Mouse (Mus musculus) myocyte (in vitro differentiated cells): Measurements from ENCODE around the gene Foxc1.

Experiments
- CEBPB ChIP-seq: IDR thresholded peaks from 2 replicates; pipeline ENCODE4 v1.6.1; 2011; ENCODE audit warnings: mild to moderate bottlenecking, moderate library complexity; ENCODE audit not compliant: poor library complexity, insufficient read depth, severe bottlenecking
- E2F4 ChIP-seq: IDR thresholded peaks from one replicate; pipeline ENCODE4 v1.6.1; 2011; ENCODE audit warnings: mild to moderate bottlenecking, control low read depth, moderate library complexity; ENCODE audit not compliant: insufficient read depth
- MAX ChIP-seq: IDR thresholded peaks from one replicate; pipeline ENCODE4 v1.6.1; 2011; ENCODE audit warnings: low read depth, mild to moderate bottlenecking, control low read depth
- MYOD1 ChIP-seq, 3 experiments: IDR thresholded peaks; one replicate each; pipeline ENCODE4 v1.6.1; 2011; ENCODE audit warnings: control low read depth in 2 of 3, low read depth in 2 of 3, mild to moderate bottlenecking in 2 of 3, moderate library complexity in 1 of 3; ENCODE audit not compliant: insufficient read length in 2 of 3, control insufficient read depth in 1 of 3
- MYOG ChIP-seq, 3 experiments: IDR thresholded peaks; one replicate each; pipeline ENCODE4 v1.6.1; 2011; ENCODE audit warnings: control low read depth in 2 of 3, low read depth in 2 of 3, mild to moderate bottlenecking in 2 of 3; ENCODE audit not compliant: insufficient read length in 2 of 3, control insufficient read depth in 1 of 3, insufficient read depth in 1 of 3
- POLR2A ChIP-seq: IDR thresholded peaks from one replicate; pipeline ENCODE4 v1.6.1; 2011; ENCODE audit warnings: low read depth, mild to moderate bottlenecking, control low read depth, moderate library complexity; ENCODE audit not compliant: insufficient read length
- POLR2AphosphoS2 ChIP-seq: IDR thresholded peaks from one replicate; pipeline ENCODE4 v1.6.1; 2011; ENCODE audit warnings: low read depth, control low read depth; ENCODE audit not compliant: insufficient read length
- REST ChIP-seq: IDR thresholded peaks from one replicate; pipeline ENCODE4 v1.6.1; 2011; ENCODE audit warnings: mild to moderate bottlenecking, control low read depth, moderate library complexity; ENCODE audit not compliant: insufficient read depth, insufficient read length
- SRF ChIP-seq: IDR thresholded peaks from one replicate; pipeline ENCODE4 v1.6.1; 2011; ENCODE audit warnings: low read depth; ENCODE audit not compliant: control insufficient read depth, insufficient read length
- TCF12 ChIP-seq: IDR thresholded peaks from one replicate; pipeline ENCODE4 v1.6.1; 2011; ENCODE audit warnings: mild to moderate bottlenecking, control low read depth; ENCODE audit not compliant: poor library complexity, insufficient read depth, severe bottlenecking
- USF1 ChIP-seq: IDR thresholded peaks from one replicate; pipeline ENCODE4 v1.6.1; 2011; ENCODE audit warnings: low read depth, mild to moderate bottlenecking, control low read depth, moderate library complexity

GRCm38 (mm10) chr13:31815383-31816003, 9.1 kb downstream of the Foxc1 start:
- no peak for TF ChIP-seq TCF12
- TF ChIP-seq USF1: no peak
- no peak for TF ChIP-seq MAX
- no peak for TF ChIP-seq E2F4
- no peak for TF ChIP-seq POLR2A
- TF ChIP-seq REST: no peak
- TF ChIP-seq CEBPB: no peak
- no peak for TF ChIP-seq POLR2AphosphoS2
- no peak for TF ChIP-seq MYOG (IDR thresholded peaks at IDR 0.05; ENCODE audit: control insufficient read depth in 1 of 3, insufficient read depth in 1 of 3, insufficient read length in 2 of 3, low read depth in 2 of 3)
- no peak for TF ChIP-seq SRF
- TF ChIP-seq MYOD1 (IDR thresholded peaks at IDR 0.05; ENCODE audit: control insufficient read depth in 1 of 3, insufficient read length in 2 of 3, low read depth in 2 of 3): no peak
